Mouse (Mus musculus) thymus, adult 2 months (tissue): ENCODE results near the gene Fnip2.

Experiments used
- CTCF ChIP-seq: fragments of 200-500 bp; IDR thresholded peaks from 2 replicates; pipeline ENCODE4 v1.5.1; 2012; ENCODE audit warnings: mild to moderate bottlenecking, control low read depth, low read length, moderate library complexity, borderline replicate concordance; ENCODE audit not compliant: control insufficient read depth, poor library complexity, insufficient read depth; ENCODE audit errors: extremely low read depth
- POLR2A ChIP-seq: fragments of 200-500 bp; IDR thresholded peaks from 2 replicates; pipeline ENCODE4 v1.6.1; 2012; ENCODE audit warnings: mild to moderate bottlenecking, low read length, control low read depth, moderate library complexity; ENCODE audit not compliant: control insufficient read depth, poor library complexity, insufficient read depth; ENCODE audit errors: extremely low read depth

- TF ChIP-seq POLR2A (no peak), CTCF (no peak)
Observed at GRCm38 (mm10) chr3:79567703-79568362, at the start of gene Fnip2.
